Mouse (Mus musculus) erythroblast, embryonic 14.5 days (primary cell): ENCODE measurements around the gene Ros1. TPM values are rescaled to one million over a fixed set of nuclear protein-coding genes. Genes with fewer than 3 reads are reported as not detected.

Experiments used
- H3K27me3 ChIP-seq: 2 replicates; pipeline ENCODE4 v1.6.1; 2012; ENCODE audit warnings: inconsistent platforms; ENCODE audit not compliant: control insufficient read depth
- H3K36me3 ChIP-seq: 2 replicates; pipeline ENCODE4 v1.6.1; 2012; ENCODE audit warnings: mild to moderate bottlenecking, inconsistent platforms; ENCODE audit not compliant: control insufficient read depth
- H3K4me1 ChIP-seq: 2 replicates; pipeline ENCODE4 v1.6.1; 2012; ENCODE audit warnings: inconsistent platforms; ENCODE audit not compliant: control insufficient read depth
- H3K4me3 ChIP-seq: replicated peaks from 2 replicates; pipeline ENCODE3; 2012; ENCODE audit warnings: moderate library complexity, mild to moderate bottlenecking, inconsistent platforms
- H3K9me3 ChIP-seq: 2 replicates; pipeline ENCODE4 v1.6.1; 2012; ENCODE audit warnings: low read length, inconsistent platforms, mixed read lengths; ENCODE audit not compliant: control insufficient read depth
- GATA1 ChIP-seq: IDR thresholded peaks from 2 replicates; pipeline ENCODE4 v1.6.1; 2012; ENCODE audit warnings: low read length, inconsistent platforms, mixed read lengths
- TAL1 ChIP-seq: IDR thresholded peaks from 3 replicates; pipeline ENCODE4 v1.6.1; 2012; ENCODE audit warnings: low read length, inconsistent platforms, mixed read lengths
- polyA plus RNA-seq: library from polyadenylated mRNA; stranded (reverse); fragments of >175 nt; gene quantifications from 2 replicates; pipeline ENCODE4 v1.2.3, GENCODE M21; 2012

Ros1 gene
- polyA plus RNA-seq, 1 experiment, result not detected

DNA sequence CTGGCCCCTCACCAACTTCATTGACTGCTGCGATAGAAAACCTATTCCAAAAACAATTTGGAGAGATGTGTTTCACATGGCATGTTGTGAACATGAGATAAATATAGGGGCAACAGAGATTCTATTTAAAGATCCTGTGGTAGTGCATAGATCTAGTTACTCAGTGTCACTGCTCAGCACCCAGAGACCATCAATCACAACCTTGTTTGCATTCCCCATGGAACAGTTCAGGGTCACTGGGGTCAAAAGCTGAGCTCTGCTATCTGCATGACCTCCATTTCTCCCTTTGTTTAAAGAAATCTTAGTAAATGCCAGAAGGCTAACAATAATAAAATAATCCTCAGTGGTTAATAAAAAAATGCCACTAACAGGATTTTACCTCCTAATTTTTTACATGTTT is 29.7 kb downstream of the Ros1 start:
- Histone ChIP-seq H3K36me3 (no peaks in the 10 kb centered on the region), H3K4me1 (no peaks in the 10 kb centered on the region), H3K27me3 (no peaks in the 10 kb centered on the region), H3K4me3 (no peak overlapping the region), H3K9me3 (no peaks in the 10 kb centered on the region)
- TF ChIP-seq GATA1 (no peak), TAL1 (no peak)

DNA sequence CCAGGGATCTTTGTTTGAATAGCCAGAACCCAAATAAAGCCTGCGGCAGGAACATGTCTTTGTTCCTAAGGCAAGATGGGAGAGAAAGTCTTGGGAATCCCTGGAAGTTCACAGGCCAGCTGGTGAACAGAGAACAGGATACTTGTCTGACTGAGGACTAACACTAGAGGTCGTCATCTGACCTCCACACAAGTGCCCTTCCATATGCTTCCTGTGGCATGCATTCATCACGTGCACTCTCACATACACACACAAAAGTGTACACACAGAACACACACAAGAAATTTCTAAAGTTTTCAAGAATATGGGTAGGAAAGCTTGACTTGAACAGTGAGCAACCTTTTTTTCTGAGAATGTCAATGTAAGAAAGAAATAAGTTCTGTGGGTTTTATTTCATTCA is 34.4 kb downstream of the Ros1 start:
- TF ChIP-seq GATA1 (no peak), TAL1 (no peak)
- H3K36me3 ChIP-seq, result no peaks in the 10 kb centered on the region
- no peak overlapping the region for H3K4me3 ChIP-seq
- no peaks in the 10 kb centered on the region for H3K9me3 ChIP-seq
- H3K4me1 ChIP-seq, result no peaks in the 10 kb centered on the region
- no peaks in the 10 kb centered on the region for H3K27me3 ChIP-seq

DNA sequence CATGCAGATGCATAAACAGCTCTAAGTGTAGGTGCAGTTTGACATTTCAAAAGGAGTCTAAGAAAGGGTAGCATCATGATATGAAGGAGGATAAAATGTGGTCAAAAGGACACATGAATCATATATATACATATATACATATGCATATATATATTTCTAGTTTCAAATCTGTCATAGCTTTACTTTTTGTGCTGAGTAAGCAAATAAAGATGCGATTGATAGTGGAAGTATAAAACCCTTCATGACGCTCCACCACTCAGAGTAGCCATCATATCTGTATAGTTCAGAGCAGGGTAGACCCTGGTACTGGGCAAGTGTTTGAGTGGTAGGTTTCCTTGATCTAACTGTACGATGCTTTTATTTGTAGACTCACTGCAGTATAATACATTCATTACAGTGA is 35.3 kb downstream of the Ros1 start:
- H3K4me1 ChIP-seq, result no peaks in the 10 kb centered on the region
- H3K27me3 ChIP-seq, result no peaks in the 10 kb centered on the region
- no peak for TF ChIP-seq TAL1
- no peak for TF ChIP-seq GATA1
- no peaks in the 10 kb centered on the region for H3K36me3 ChIP-seq
- no peak overlapping the region for H3K4me3 ChIP-seq
- H3K9me3 ChIP-seq, result no peaks in the 10 kb centered on the region

DNA sequence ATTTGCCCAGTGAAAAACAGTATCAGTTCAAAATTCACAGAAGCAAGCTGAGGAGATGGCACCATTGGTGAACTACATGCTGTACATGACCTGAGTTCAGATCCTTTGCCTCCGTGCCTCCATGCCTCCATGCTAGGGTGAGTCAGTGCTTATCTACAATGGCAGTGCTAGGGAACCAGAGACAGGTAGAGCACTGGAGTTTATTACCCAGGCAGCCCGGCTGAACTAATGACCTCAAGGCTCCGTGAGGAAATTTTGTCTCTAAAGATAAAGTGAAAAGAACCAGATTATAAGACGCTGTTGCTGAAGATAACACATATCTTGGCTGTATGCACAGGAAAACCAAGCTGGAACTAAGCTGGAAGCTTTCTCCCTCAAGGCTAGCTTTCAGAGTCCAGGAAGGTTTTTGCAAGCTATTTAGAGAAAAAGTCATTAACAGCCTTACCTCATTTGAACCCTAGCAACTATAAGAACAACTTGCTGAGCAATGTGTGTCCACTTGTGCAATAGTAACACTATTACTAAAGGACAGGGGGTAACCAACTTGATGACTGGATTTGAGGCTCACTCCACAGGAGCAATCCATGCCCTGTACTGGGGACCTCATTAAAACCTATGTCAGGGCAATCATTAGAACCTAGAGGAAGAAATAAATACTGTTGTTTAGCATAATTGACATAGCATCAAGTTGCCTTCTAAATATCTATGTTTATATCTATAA is 61.5 kb downstream of the Ros1 start:
- no peaks in the 10 kb centered on the region for H3K27me3 ChIP-seq
- TF ChIP-seq GATA1, result no peak
- no peak for TF ChIP-seq TAL1
- no peak overlapping the region for H3K4me3 ChIP-seq
- H3K4me1 ChIP-seq, result no peaks in the 10 kb centered on the region
- no peaks in the 10 kb centered on the region for H3K9me3 ChIP-seq
- H3K36me3 ChIP-seq, result no peaks in the 10 kb centered on the region

DNA sequence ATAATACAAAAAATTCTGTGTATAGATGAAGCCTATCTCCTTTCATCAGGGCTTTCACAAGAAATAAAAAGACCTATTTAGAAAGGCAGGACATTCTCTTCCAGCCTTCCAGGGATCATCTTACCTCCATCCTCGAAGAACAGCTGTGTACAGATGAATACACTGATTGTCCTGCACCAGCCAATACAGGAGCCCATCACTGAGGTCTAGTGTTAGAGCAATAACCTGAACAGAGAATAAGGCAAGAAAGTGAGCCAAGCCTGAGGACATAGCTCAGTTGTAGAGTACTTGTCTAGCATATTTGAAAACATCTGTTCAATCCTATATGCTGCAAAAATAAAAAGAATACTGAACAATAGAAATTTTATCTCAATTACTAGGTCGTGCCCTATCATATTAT is 64.3 kb downstream of the Ros1 start:
- Histone ChIP-seq H3K9me3 (no peaks in the 10 kb centered on the region), H3K36me3 (no peaks in the 10 kb centered on the region), H3K4me3 (no peak overlapping the region), H3K4me1 (no peaks in the 10 kb centered on the region), H3K27me3 (no peaks in the 10 kb centered on the region)
- TF ChIP-seq TAL1, result no peak
- no peak for TF ChIP-seq GATA1

DNA sequence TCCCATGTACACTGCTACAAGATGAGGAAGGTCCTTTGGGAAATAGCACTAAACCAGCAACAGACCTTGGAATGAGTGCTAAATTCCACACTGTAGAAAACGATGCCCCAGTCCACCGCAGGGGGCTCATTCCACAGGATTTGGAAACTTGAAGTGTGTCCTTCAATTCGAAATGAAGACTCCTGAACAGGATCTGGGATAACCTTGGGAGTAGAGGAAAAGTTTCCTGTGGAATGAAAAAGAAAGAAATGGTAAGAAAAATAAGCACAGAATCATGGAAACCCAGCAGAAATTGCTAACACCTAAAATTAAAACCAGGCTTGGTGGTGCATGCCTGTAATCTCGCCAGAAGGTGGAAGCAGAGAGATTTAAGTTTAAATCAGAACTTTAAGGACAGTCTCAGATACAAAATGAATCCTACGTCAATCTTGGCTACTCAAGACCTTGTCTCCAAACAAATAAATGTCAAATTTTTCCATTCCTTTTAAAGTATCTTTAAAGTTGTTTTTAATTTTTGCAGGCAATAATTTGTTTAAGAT is 66.1 kb downstream of the Ros1 start:
- Histone ChIP-seq H3K27me3 (no peaks in the 10 kb centered on the region), H3K9me3 (no peaks in the 10 kb centered on the region), H3K4me3 (no peak overlapping the region), H3K4me1 (no peaks in the 10 kb centered on the region), H3K36me3 (no peaks in the 10 kb centered on the region)
- TF ChIP-seq TAL1, result no peak
- no peak for TF ChIP-seq GATA1

DNA sequence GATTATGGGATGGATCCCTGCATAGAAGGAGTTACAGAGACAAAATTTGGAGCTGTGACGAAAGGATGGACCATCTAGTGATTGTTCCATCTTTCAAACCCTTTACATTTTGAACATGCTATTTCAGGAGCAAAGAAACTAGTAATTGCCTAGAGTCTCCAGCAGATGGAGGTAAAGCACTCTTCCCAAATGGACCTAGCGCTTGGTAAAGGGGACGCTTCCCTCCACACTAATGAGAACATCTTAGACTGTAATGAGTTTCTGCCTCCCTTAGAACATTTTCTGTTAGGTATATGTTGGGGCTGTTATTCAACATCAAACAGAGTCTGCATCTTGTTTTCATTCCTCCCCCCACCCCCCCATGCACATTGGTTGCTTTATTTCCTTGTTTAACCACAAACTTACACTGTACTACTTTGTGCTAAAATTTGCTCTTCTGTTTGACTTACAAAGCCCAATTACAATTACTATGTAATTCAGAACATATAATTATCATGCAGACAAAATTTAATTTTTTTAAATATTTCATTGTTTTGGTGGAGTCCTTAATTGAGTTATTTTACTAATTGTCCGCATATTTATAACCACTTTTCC is 88.8 kb downstream of the Ros1 start:
- Histone ChIP-seq H3K27me3 (no peaks in the 10 kb centered on the region), H3K36me3 (no peaks in the 10 kb centered on the region), H3K9me3 (no peaks in the 10 kb centered on the region), H3K4me1 (no peaks in the 10 kb centered on the region), H3K4me3 (no peak overlapping the region)
- TF ChIP-seq GATA1, result no peak
- TF ChIP-seq TAL1, result no peak

DNA sequence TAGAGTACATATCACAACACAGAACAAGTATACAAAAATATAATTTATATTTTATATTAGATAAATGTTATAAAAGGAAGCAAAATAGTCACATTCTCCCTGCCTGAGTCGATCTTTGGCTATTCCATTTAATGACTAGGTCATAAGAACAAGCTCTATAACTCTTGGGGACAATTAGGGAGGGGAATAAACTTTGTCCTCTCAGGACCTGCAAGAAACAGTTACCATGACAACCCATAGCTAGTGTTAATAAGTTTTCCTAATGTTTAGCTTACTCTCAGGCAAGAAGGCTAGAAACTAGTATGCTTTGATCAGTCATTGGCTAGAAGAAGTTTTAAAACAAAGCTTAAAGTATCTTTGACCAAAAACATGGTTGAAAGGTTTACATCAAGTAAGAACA is 93.8 kb downstream of the Ros1 start:
- H3K27me3 ChIP-seq, result no peaks in the 10 kb centered on the region
- no peaks in the 10 kb centered on the region for H3K4me1 ChIP-seq
- no peaks in the 10 kb centered on the region for H3K36me3 ChIP-seq
- no peaks in the 10 kb centered on the region for H3K9me3 ChIP-seq
- H3K4me3 ChIP-seq, result no peak overlapping the region
- TF ChIP-seq GATA1 (no peak), TAL1 (no peak)

DNA sequence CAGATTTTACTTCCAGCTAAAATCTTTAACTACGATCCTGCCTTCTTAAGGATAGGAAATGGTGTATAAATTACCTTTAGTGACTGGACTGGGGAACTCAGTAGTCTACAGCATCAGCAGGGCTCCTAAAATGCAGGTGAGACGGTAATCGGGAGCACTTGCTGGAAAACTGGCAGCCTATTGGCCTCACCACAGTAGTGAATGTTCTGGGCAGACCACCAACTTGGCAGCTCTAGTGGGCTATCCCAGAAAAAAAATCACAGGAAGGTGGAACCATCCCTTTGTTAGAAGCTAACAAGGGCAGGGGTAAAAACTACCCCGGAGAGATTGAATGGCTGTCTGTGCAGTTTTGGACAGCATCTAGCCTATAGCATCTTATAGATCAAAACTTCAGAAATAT is 102.9 kb downstream of the Ros1 start:
- no peaks in the 10 kb centered on the region for H3K9me3 ChIP-seq
- H3K36me3 ChIP-seq, result no peaks in the 10 kb centered on the region
- H3K27me3 ChIP-seq, result no peaks in the 10 kb centered on the region
- H3K4me3 ChIP-seq, result no peak overlapping the region
- no peak for TF ChIP-seq GATA1
- no peak for TF ChIP-seq TAL1
- H3K4me1 ChIP-seq, result no peaks in the 10 kb centered on the region

DNA sequence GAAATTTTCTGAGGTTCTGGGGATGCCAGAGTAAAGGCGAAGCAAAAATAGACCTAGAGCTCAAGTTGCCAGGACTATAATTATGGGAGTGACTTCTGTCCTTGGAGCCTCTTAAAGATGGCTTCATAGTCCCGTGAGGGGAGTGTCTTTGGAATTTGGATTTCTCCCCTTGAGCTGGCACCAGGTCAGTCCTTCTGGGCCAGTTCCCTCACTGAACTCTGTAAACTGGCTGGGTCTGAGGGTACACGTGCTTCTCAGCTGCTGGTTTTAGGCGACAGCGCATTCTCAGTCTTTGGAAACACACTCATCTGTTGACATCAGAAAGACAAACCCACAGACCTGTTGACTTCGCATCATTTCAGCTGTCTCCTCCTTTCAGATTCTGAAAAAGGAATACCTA is 108.4 kb downstream of the Ros1 start:
- TF ChIP-seq TAL1 (no peak), GATA1 (no peak)
- Histone ChIP-seq H3K4me3 (no peak overlapping the region), H3K36me3 (no peaks in the 10 kb centered on the region), H3K4me1 (no peaks in the 10 kb centered on the region), H3K27me3 (no peaks in the 10 kb centered on the region), H3K9me3 (no peaks in the 10 kb centered on the region)
